Mouse (Mus musculus) liver, embryonic 13.5 days (tissue): ENCODE measurements at regions not wholly inside any gene's neighbourhood (a gene's known extent, or its start where the extent isn't known, plus 50 kb on each side); places are given as distances from the start of the nearest gene placed in this dataset.

Experiments
- ATAC-seq: fragments of 200-750 bp; cut with Nextera tagmentation; 2 replicates; pipeline ENCODE4 v1.8.0; 2017; ENCODE audit warnings: low read depth, mild to moderate bottlenecking, moderate number of reproducible peaks, moderate library complexity
- DNase-seq: peaks from one replicate; pipeline ENCODE4 v3.0.0; 2022
- H3K27ac ChIP-seq: fragments of 300-500 bp; sonication (generic); 2 replicates; pipeline ENCODE4 v1.5.1; 2015; ENCODE audit warnings: moderate library complexity, mild to moderate bottlenecking, inconsistent platforms
- H3K27me3 ChIP-seq: fragments of 300-500 bp; sonication (generic); 2 replicates; pipeline ENCODE4 v1.6.1; 2015; ENCODE audit warnings: mild to moderate bottlenecking, inconsistent platforms
- H3K36me3 ChIP-seq: fragments of 300-500 bp; sonication (generic); 2 replicates; pipeline ENCODE4 v1.6.1; 2015; ENCODE audit warnings: mild to moderate bottlenecking, inconsistent platforms
- H3K4me1 ChIP-seq: fragments of 300-500 bp; sonication (generic); replicated peaks from 2 replicates; pipeline ENCODE4 v1.6.1; 2015; ENCODE audit warnings: inconsistent platforms
- H3K4me2 ChIP-seq: fragments of 300-500 bp; sonication (generic); 2 replicates; pipeline ENCODE4 v1.6.1; 2015; ENCODE audit warnings: inconsistent platforms, mild to moderate bottlenecking, moderate library complexity
- H3K4me3 ChIP-seq: fragments of 300-500 bp; sonication (generic); replicated peaks from 2 replicates; pipeline ENCODE4 v1.5.1; 2015; ENCODE audit warnings: mild to moderate bottlenecking, inconsistent platforms
- H3K9ac ChIP-seq: fragments of 300-500 bp; sonication (generic); 2 replicates; pipeline ENCODE4 v1.6.1; 2015; ENCODE audit warnings: mild to moderate bottlenecking, inconsistent platforms
- H3K9me3 ChIP-seq: fragments of 300-500 bp; sonication (generic); replicated peaks from 2 replicates; pipeline ENCODE4 v1.6.1; 2016; ENCODE audit warnings: inconsistent platforms
- WGBS: fragments of 180-500 bp; shearing (Covaris S2); methylation state at CpG from one replicate; pipeline ENCODE4 v1.1.7; 2015; ENCODE audit not compliant: insufficient replicate concordance; 5-methylcytosine and 5-hydroxymethylcytosine counted together

DNA sequence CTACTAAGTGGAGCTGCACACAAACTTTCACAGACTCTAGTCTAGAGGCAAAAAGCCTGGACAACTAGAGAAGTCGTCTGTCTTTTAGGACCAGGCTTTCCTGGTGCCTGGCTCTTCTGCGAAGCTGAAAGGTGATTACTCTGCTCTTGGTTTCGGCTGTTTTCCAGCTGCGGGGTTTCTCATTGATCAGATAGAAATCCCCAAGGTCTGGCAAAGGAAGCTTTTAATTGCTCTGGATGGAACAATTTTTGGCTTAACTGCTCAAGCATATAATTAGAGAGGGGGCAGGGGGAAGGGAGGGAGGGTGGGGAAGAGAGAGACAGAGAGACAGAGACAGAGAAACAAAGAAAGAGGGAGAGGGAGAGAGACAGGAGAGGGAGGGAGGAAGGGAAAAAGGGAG is 82.0 kb upstream of the Mgme1 start:
- no peak for ATAC-seq
- Histone ChIP-seq H3K4me3 (no peak overlapping the region), H3K36me3 (no peaks in the 10 kb centered on the region), H3K4me2 (no peak overlapping the region), H3K4me1 (peaks cover 10% of the 10 kb centered on the region; the same call in 1 of the 2 replicates), H3K9ac (no peak overlapping the region), H3K9me3 (no peaks in the 10 kb centered on the region), H3K27ac (no peak overlapping the region), H3K27me3 (no peaks in the 10 kb centered on the region)
- no peak for DNase-seq
- WGBS: 46% methylated on average over 4 of the region's 4 CpGs

DNA sequence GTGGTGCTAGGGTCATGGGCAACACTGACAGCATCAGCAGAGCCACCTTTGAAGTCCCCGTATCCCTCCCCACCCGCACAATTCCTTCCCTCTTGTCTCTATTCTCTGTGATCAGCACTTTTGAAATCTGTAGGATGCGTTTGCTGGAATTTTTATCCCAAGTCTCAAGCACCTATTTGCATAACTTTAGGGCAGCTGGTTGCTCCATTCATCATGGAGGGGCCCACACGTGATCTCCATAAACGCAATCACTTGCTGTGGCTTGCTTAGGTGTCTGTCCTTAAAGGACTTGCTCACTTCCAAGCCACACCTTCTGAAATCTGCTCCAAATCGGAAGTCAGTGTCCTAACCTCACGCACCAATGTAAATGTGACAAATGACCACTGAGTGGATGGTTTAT is 80.7 kb upstream of the Mgme1 start:
- WGBS: 75% methylated on average over 7 of the region's 7 CpGs
- no peak for DNase-seq

DNA sequence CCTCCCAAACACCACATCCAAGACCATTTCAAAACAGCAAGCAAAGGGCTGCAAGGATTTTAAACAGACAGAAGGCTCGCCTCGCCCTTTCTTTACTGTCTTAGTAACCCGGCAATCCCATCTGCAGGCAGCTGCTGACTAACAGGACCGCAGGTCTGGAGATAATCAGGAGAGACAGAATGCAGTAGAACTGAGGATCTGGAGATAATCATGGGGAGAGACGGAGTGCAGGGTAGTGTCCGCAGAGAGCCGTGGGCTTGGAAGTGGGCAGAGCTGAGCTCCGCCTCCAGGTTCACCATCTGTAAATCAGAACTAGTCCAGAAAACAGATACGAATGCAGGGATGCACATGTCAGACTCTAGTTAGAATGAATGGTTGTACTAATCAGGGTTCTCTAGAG is 79.4 kb upstream of the Mgme1 start:
- Histone ChIP-seq H3K4me3 (no peak overlapping the region), H3K4me2 (no peak overlapping the region), H3K4me1 (peaks cover 13% of the 10 kb centered on the region), H3K9me3 (no peaks in the 10 kb centered on the region), H3K27me3 (no peaks in the 10 kb centered on the region), H3K36me3 (no peaks in the 10 kb centered on the region), H3K27ac (no peak overlapping the region), H3K9ac (no peak overlapping the region)
- DNase-seq: no peak
- ATAC-seq: no peak
- WGBS: 57% methylated on average over 9 of the region's 9 CpGs

More for the DNA sequence above, 80.7 kb upstream of the Mgme1 start:
- no peaks in the 10 kb centered on the region for H3K36me3 ChIP-seq
- no peak overlapping the region for H3K27ac ChIP-seq
- no peak overlapping the region for H3K4me3 ChIP-seq
- peaks cover 10% of the 10 kb centered on the region; the same call in 1 of the 2 replicates for H3K4me1 ChIP-seq
- no peaks in the 10 kb centered on the region for H3K9me3 ChIP-seq
- no peak overlapping the region for H3K9ac ChIP-seq
- ATAC-seq: no peak
- H3K27me3 ChIP-seq: no peaks in the 10 kb centered on the region
- no peak overlapping the region for H3K4me2 ChIP-seq

DNA sequence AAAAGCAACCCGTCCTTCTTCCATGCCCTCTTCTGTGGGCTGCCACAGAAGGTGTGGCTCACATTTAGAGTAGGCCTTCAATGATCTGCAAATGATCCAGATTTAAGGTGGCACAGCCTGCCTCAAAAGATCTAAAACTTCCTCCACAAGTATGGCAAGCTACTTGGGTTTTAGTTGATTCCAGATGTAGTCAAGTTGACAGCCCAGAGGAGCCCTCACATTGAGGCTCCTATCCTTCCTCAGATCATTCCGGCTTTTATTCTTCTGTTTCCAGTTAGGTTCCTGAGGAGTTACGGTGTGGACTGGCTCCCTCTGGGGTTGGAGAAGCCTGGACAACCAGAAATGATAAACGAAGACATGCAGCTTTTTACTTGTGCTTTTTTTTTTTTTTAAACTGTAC is 78.8 kb upstream of the Mgme1 start:
- no peaks in the 10 kb centered on the region for H3K9me3 ChIP-seq
- ATAC-seq (no peak), DNase-seq (no peak)
- H3K27me3 ChIP-seq: no peaks in the 10 kb centered on the region
- peaks cover 10% of the 10 kb centered on the region for H3K4me1 ChIP-seq
- H3K36me3 ChIP-seq: no peaks in the 10 kb centered on the region
- 65% methylated on average over 4 of the region's 4 CpGs for WGBS
- no peak overlapping the region for H3K27ac ChIP-seq
- H3K4me2 ChIP-seq: no peak overlapping the region
- H3K4me3 ChIP-seq: no peak overlapping the region
- no peak overlapping the region for H3K9ac ChIP-seq

DNA sequence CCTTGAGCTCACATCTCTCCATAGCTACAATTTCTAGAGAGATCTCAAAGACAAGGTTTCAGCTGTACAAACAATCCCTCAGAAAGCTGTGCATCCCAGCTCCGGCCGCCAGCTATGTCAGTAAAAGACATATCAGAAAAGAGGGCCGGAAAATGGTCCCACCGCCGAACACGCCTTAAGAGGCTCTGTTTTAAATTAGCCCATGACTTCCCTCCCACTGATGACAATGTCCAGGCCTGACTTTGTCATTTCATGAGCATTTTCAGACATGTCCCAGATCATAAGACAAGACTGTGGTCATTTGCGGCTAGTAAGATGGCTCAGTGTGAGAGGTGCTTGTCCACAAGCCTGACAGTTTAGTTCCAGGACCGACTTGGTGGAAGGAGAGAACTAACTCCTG is 78.0 kb upstream of the Mgme1 start:
- 80% methylated on average over 8 of the region's 8 CpGs for WGBS
- ATAC-seq (no peak), DNase-seq (no peak)
- no peak overlapping the region for H3K4me3 ChIP-seq
- no peaks in the 10 kb centered on the region for H3K27me3 ChIP-seq
- no peaks in the 10 kb centered on the region for H3K9me3 ChIP-seq
- peaks cover 11% of the 10 kb centered on the region for H3K4me1 ChIP-seq
- no peaks in the 10 kb centered on the region for H3K36me3 ChIP-seq
- no peak overlapping the region for H3K4me2 ChIP-seq
- H3K27ac ChIP-seq: no peak overlapping the region
- no peak overlapping the region for H3K9ac ChIP-seq

DNA sequence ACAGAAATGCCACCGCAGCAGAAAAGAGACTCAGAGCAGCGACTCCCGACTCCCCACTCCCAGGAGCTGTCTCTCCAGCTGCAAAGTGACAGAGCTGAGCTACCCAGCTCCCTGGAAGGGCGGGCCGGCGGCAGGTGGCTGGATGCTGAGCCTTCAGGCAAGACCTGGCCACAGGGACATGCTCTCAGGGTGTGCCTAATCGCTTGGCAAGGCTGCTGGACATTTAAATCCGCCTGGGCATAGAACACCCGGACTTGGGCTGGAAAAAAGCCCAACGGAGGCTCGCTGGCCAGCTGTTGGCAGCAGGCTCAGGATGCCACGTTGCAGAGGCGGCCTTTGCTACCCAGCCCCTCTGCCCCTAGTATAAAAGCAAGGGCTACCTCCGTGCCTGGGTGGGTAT is 74.6 kb upstream of the Mgme1 start:
- WGBS: 69% methylated on average over 14 of the region's 14 CpGs
- H3K9me3 ChIP-seq: no peaks in the 10 kb centered on the region
- no peak for ATAC-seq
- no peak for DNase-seq
- no peaks in the 10 kb centered on the region for H3K36me3 ChIP-seq
- H3K4me3 ChIP-seq: no peak overlapping the region
- H3K4me1 ChIP-seq: peaks cover 31% of the 10 kb centered on the region
- H3K27ac ChIP-seq: no peak overlapping the region
- H3K9ac ChIP-seq: no peak overlapping the region
- no peak overlapping the region for H3K4me2 ChIP-seq
- no peaks in the 10 kb centered on the region for H3K27me3 ChIP-seq

DNA sequence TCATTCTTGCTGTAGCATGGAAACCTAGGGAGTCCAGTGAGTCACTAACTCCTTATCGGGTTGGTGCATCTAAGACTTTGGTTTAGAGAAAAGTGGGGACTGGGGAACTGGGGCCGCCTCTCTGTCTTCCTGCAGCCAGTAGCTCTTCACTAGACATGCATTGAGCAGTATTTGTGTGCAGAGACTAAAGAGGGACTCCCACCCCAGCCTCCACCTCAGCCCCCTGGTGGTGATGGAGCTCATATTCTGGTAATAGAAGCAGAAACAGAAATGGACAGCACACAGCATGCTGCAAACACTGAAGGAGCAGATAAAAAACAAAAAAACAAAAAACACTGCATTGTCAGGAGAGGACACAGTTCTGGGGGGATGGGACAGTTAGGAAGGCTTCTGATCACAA is 73.3 kb upstream of the Mgme1 start:
- WGBS: 42% methylated on average over 2 of the region's 2 CpGs
- DNase-seq (no peak), ATAC-seq (no peak)
- Histone ChIP-seq H3K27ac (no peak overlapping the region), H3K27me3 (no peaks in the 10 kb centered on the region), H3K4me3 (no peak overlapping the region), H3K4me1 (peaks cover 31% of the 10 kb centered on the region), H3K4me2 (no peak overlapping the region), H3K36me3 (no peaks in the 10 kb centered on the region), H3K9ac (no peak overlapping the region), H3K9me3 (no peaks in the 10 kb centered on the region)

DNA sequence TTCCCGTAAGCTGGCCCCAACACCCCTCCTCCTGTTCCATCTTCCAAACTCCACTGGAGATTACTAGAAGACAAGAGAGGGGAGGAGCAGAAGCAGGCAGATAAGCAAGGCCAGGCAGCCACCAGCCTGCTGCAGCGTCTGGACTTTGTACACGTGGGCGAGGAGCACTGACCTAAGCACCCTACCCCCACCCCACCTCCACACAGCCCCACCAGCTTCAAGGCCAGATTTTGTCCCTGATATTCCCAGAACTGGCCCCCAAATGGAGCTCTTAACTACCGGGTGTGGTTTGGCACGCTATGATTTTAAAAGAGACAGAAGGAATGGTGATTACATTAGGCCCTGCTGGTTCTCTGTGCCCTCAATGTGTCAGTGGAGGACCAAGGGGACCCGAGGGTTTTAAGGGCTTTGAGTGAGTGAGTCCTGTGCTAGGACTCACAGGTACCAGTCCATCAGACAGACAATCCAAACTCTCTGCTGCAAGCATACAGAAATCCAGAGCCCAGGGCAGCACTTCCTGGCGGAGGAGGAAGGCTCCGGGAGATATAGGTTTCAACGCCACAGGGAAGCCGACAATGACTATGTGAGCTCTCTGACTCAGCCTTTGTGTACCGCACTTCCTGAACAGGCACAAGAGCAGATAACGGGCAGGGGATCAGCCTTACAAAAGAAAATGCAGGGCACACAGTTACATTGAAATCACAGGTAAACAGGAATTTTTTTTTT is 72.0 kb upstream of the Mgme1 start:
- H3K9ac ChIP-seq: peak overlapping the region; percentile 9; the same call in 1 of the 2 replicates
- H3K4me2 ChIP-seq: peak overlapping the region; percentile 38
- peaks cover 34% of the 10 kb centered on the region for H3K4me1 ChIP-seq
- WGBS: 4% methylated on average over 13 of the region's 13 CpGs
- no peak overlapping the region for H3K4me3 ChIP-seq
- peak overlapping the region; percentile 79 for H3K27ac ChIP-seq
- peak; percentile 61 for ATAC-seq
- DNase-seq: no peak
- H3K36me3 ChIP-seq: no peaks in the 10 kb centered on the region
- no peaks in the 10 kb centered on the region for H3K27me3 ChIP-seq
- no peaks in the 10 kb centered on the region for H3K9me3 ChIP-seq
